Mouse (Mus musculus) embryonic facial prominence, embryonic 13.5 days (tissue): ENCODE measurements around the gene Gm21860. TPM values are rescaled to one million over a fixed set of nuclear protein-coding genes. Genes with fewer than 3 reads are reported as not detected.
"Not testable (repeated sequence)": the region's sequence is repeated elsewhere in the genome, so short reads cannot be mapped to it uniquely, and the experiment has no call there.

Source experiments
- ATAC-seq: fragments of 200-750 bp; cut with Nextera tagmentation; 2 replicates; pipeline ENCODE4 v1.8.0; 2017; ENCODE audit warnings: low read depth; ENCODE audit not compliant: insufficient number of reproducible peaks, insufficient read depth, low FRiP score, low TSS enrichment
- H3K27ac ChIP-seq: fragments of 300-500 bp; sonication (generic); 2 replicates; pipeline ENCODE4 v1.5.1; 2015; ENCODE audit warnings: moderate library complexity, mild to moderate bottlenecking, inconsistent platforms
- H3K27me3 ChIP-seq: fragments of 300-500 bp; sonication (generic); 2 replicates; pipeline ENCODE4 v1.6.1; 2015; ENCODE audit warnings: mild to moderate bottlenecking, inconsistent platforms
- H3K36me3 ChIP-seq: fragments of 300-500 bp; sonication (generic); 2 replicates; pipeline ENCODE4 v1.6.1; 2015; ENCODE audit warnings: mild to moderate bottlenecking, inconsistent platforms
- H3K4me1 ChIP-seq: fragments of 300-500 bp; sonication (generic); 2 replicates; pipeline ENCODE4 v1.6.1; 2015; ENCODE audit warnings: inconsistent platforms
- H3K4me2 ChIP-seq: fragments of 300-500 bp; sonication (generic); 2 replicates; pipeline ENCODE4 v1.6.1; 2015; ENCODE audit warnings: moderate library complexity, mild to moderate bottlenecking, inconsistent platforms
- H3K4me3 ChIP-seq: fragments of 300-500 bp; sonication (generic); 2 replicates; pipeline ENCODE4 v1.5.1; 2015; ENCODE audit warnings: mild to moderate bottlenecking, inconsistent platforms
- H3K9ac ChIP-seq: fragments of 300-500 bp; sonication (generic); 2 replicates; pipeline ENCODE4 v1.6.1; 2015; ENCODE audit warnings: mild to moderate bottlenecking, inconsistent platforms
- H3K9me3 ChIP-seq: fragments of 300-500 bp; sonication (generic); 2 replicates; pipeline ENCODE4 v1.6.1; 2016; ENCODE audit warnings: inconsistent platforms
- WGBS: fragments of 180-500 bp; shearing (Covaris S2); methylation state at CpG from one replicate; pipeline ENCODE4 v1.1.7; 2015; ENCODE audit warnings: mixed read lengths; 5-methylcytosine and 5-hydroxymethylcytosine counted together
- polyA plus RNA-seq: library from polyadenylated mRNA; unstranded; fragments of >200 nt; fragmentation: Nextera tagmentation; extraction: Ambion mirVana; gene quantifications from 2 replicates; pipeline ENCODE4 v1.2.1, GENCODE M21; 2015

Gene Gm21860
- polyA plus RNA-seq, 1 experiment from 2014 or later = not detected

DNA sequence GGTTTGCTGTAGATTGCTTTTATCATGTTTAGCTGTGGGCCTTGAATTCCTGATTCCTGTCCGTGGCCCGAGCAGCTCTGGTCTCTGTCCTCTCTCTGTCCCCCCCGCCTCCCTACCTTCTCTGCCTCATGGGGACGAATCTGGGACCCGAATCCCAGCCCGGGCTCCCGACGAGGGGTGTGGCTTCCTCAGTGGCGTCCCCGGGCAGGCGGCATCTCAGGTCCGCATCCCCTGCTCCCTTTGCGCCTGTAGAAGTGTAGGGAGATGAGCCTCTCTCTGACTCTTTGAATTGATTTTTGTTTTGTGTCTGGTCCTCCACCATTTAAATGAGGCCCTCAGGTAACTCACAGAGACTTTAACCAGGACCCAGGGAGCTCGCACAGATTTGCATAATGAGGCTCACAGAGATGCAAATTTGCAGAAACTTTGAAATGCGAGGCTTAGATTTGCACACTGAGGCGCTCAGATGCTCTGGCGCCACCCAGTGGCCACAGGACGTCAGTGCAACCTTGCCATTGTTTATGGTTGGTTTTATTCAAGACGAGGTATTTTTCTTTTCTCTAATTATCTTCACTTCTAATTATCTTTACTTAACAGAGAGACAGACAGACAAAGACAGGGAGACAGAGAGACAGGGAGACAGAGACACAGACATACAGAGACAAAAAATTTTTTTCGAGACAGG is 23.6 kb downstream of the Gm21860 start:
- WGBS = 63% methylated on average over 20 of the region's 20 CpGs
- ATAC-seq = 0 out of 2 replicates have a peak, but pooled peaks have one; percentile 86
- not testable (repeated sequence) for H3K4me2 ChIP-seq

DNA sequence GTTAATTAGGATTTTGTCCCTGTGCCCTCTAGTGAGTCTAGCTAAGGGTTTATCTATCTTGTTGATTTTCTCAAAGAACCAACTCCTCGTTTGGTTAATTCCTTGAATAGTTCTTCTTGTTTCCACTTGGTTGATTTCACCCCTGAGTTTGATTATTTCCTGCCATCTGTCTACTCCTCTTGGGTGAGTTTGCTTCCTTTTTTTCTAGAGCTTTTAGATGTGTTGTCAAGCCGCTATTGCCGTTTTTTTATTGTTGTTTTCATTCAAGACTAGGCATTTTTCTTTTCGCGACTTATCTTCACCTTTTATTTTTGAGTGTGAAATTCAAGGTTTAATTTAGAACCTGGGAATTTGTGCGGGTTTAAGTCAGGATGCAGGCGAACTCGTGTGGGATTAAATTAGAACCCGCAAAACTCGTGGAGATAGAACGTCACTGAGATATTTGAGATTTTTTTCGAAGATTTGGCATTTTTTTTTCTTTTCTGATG is 24.8 kb downstream of the Gm21860 start:
- not testable (repeated sequence) for H3K4me1 ChIP-seq, H3K9me3 ChIP-seq, H3K4me3 ChIP-seq, H3K9ac ChIP-seq, H3K27ac ChIP-seq, H3K4me2 ChIP-seq, H3K27me3 ChIP-seq, ATAC-seq, H3K36me3 ChIP-seq
- 61% methylated on average over 12 of the region's 12 CpGs for WGBS

More for the DNA sequence above, 23.6 kb downstream of the Gm21860 start:
- not testable (repeated sequence) for H3K4me3 ChIP-seq, H3K27me3 ChIP-seq, H3K36me3 ChIP-seq, H3K9me3 ChIP-seq, H3K4me1 ChIP-seq, H3K9ac ChIP-seq, H3K27ac ChIP-seq

DNA sequence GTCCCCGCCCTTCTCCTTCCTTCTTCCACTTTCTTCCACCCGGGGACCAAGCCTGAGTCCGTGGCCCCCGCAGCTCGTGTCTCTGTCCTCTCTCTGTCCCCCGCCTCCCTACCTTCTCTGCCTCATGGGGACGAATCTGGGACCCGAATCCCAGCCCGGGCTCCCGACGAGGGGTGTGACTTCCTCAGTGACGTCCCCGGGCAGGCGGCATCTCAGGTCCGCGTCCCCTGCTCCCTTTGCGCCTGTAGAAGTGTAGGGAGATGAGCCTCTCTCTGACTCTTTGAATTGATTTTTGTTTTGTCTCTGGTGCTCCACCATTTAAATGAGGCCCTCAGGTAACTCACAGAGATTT is 25.7 kb downstream of the Gm21860 start:
- WGBS = 83% methylated on average over 15 of the region's 17 CpGs
- not testable (repeated sequence) for H3K27me3 ChIP-seq, H3K36me3 ChIP-seq, H3K9me3 ChIP-seq, H3K4me3 ChIP-seq, H3K27ac ChIP-seq, H3K9ac ChIP-seq, H3K4me2 ChIP-seq, H3K4me1 ChIP-seq
- ATAC-seq = peak; percentile 62; the same call in 1 of the 2 replicates

DNA sequence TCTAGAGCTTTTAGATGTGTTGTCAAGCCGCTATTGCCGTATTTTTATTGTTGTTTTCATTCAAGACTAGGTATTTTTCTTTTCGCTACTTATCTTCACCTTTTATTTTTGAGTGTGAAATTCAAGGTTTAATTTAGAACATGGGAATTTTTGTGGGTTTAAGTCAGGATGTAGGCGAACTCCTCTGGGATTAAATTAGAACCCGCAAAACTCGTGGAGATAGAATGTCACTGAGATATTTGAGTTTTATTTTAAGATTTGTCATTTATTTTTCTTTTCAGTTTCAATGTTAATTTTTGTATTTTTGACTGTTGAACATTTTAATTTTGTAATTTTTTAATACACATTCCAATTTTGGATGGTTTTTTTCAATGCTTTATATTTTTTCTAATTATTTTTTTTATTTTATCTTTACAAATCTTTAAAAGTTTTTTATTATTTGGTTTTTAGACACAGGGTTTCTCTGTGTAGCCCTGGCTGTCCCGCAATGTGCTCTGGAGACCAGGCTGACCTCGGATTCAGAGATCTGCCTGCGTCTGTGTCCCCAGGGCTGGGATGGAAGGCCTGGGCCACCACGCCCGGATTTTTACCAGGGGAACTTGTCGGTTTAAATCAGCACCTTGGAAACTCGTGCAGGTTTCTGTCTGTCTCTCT is 26.2 kb downstream of the Gm21860 start:
- WGBS = 81% methylated on average over 7 of the region's 13 CpGs
- not testable (repeated sequence) for H3K4me1 ChIP-seq, H3K27ac ChIP-seq, H3K27me3 ChIP-seq, ATAC-seq, H3K4me2 ChIP-seq, H3K36me3 ChIP-seq, H3K4me3 ChIP-seq, H3K9me3 ChIP-seq, H3K9ac ChIP-seq

DNA sequence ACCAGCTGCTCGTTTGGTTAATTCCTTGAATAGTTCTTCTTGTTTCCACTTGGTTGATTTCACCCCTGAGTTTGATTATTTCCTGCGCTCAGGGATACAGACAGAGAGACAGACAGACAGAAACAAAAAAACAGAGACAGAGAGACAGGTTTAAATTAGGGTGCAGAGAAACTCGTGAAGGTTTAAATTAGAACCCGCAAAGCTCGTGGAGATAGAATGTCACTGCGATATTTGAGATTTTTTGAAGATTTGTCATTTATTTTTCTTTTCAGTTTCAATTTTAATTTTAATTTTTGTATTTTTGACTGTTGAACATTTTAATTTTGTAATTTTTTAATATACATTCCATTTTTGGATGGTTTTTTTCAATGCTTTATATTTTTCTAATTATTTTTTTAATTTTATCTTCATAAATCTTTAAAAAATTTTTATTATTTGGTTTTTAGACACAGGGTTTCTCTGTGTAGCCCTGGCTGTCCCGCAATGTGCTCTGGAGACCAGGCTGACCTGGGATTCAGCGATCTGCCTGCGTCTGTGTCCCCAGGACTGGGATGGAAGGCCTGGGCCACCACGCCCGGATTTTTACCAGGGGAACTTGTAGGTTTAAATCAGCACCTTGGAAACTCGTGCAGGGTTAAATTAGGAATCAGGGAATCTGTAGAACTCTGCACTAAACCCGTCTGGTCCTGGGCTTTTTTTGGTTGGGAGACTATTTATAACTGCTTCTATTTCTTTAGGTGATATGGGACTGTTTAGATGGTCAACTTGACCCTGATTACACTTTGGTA is 27.3 kb downstream of the Gm21860 start:
- not testable (repeated sequence) for H3K27me3 ChIP-seq, ATAC-seq, H3K9me3 ChIP-seq, H3K4me3 ChIP-seq, H3K36me3 ChIP-seq, H3K4me2 ChIP-seq, H3K9ac ChIP-seq, H3K4me1 ChIP-seq, H3K27ac ChIP-seq
- 75% methylated on average over 13 of the region's 13 CpGs for WGBS

DNA sequence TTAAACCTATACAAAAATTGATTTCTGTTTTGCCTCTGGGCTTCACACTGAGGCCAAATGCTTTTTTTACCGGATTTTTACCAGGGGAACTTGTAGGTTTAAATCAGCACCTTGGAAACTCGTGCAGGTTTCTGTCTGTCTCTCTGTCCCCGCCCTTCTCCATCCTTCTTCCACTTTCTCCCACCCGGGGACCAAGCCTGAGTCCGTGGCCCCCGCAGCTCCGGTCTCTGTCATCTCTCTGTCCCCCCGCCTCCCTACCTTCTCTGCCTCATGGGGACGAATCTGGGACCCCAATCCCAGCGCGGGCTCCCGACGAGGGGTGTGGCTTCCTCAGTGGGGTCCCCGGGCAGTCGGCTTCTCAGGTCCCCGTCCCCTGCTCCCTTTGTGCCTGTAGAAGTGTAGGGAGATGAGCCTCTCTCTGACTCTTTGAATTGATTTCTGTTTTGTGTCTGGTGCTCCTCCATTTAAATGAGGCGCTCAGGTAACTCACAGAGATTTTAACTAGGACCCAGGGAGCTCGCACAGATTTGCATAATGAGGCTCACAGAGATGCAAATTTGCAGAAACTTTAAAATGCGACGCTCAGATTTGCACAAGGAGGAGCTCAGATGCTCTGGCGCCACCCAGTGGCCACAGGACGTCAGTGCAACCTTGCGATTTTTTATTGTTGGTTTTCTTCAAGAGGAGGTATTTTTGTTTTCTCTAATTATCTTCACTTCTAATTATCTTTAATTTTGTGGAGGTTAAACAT is 28.7 kb downstream of the Gm21860 start:
- H3K27ac ChIP-seq, H3K9me3 ChIP-seq, H3K27me3 ChIP-seq, H3K4me1 ChIP-seq, ATAC-seq, H3K36me3 ChIP-seq, H3K4me3 ChIP-seq, H3K9ac ChIP-seq, H3K4me2 ChIP-seq: not testable (repeated sequence)
- WGBS = 76% methylated on average over 14 of the region's 23 CpGs

DNA sequence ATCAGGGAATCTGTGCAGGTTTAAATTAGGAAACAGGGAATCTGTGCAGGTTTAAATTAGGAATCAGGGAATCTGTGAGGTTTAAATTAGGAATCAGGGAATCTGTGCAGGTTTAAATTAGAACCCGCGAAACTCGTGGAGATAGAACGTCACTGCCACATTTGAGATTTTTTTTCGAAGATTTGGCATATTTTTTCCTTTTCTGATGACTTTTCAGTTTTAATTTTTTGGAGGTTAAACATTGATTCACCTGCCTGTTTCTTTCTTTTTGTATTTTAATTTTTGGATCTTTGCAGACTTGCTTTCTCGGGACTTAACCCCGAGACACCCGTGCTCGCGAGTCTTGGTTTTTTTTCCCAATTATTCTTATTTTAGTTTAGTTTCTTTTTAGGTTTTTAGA is 29.5 kb downstream of the Gm21860 start:
- 86% methylated on average over 10 of the region's 10 CpGs for WGBS
- H3K36me3 ChIP-seq, H3K27me3 ChIP-seq, H3K9me3 ChIP-seq, H3K4me3 ChIP-seq, ATAC-seq, H3K9ac ChIP-seq, H3K4me1 ChIP-seq, H3K27ac ChIP-seq, H3K4me2 ChIP-seq: not testable (repeated sequence)

DNA sequence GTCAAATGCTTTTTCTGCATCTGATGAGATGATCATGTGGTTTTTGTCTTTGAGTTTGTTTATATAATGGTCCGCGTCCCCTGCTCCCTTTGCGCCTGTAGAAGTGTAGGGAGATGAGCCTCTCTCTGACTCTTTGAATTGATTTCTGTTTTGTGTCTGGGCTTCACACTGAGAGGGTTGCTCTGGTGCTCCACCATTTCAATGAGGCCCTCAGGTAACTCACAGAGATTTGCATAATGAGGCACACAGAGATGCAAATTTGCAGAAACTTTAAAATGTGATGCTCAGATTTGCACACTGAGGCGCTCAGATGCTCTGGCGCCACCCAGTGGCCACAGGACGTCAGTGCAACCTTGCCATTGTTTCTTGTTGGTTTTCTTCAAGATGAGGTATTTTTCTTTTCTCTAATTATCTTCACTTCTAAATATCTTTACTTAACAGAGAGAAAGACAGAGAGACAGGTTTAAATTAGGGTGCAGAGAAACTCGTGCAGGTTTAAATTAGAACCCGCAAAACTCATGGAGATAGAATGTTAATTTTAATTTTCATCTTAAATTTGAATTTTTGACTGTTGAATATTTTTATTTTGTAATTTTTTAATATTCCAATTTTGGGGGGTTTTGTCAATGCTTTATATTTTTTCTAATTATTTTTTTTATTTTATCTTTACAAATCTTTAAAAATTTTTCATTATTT is 30.5 kb downstream of the Gm21860 start:
- H3K36me3 ChIP-seq, H3K9me3 ChIP-seq, H3K9ac ChIP-seq, H3K27ac ChIP-seq, H3K4me3 ChIP-seq, H3K4me1 ChIP-seq, H3K4me2 ChIP-seq, H3K27me3 ChIP-seq: not testable (repeated sequence)
- peak; percentile 87; the same call in 1 of the 2 replicates for ATAC-seq
- WGBS = 63% methylated on average over 8 of the region's 8 CpGs

DNA sequence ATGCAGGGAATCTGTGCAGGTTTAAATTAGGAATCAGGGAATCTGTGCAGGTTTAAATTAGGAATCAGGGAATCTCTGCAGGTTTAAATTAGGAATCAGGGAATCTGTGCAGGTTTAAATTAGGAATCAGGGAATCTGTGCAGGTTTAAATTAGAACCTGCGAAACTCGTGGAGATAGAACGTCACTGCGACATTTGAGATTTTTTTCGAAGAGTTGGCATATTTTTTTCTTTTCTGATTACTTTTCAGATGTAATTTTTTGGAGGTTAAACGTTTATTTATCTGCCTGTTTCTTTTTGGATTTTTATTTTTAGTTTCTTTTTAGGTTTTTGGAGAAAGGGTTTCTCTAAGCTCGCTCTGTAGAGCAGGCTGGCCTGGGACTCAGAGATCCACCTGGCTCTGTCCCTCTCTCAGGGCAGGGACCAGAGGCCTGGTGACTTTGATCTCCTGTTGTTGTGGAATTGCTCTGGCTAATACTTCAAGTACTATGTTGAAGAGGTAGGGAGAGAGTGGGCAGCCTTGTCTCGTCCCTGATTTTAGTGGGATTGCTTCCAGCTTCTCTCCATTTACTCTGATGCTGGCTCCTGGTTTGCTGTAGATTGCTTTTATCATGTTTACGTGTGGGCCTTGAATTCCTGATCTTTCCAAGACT is 31.2 kb downstream of the Gm21860 start:
- H3K4me1 ChIP-seq, H3K27me3 ChIP-seq, H3K27ac ChIP-seq, H3K9me3 ChIP-seq, H3K9ac ChIP-seq, H3K36me3 ChIP-seq, H3K4me2 ChIP-seq, H3K4me3 ChIP-seq: not testable (repeated sequence)
- WGBS = 71% methylated on average over 9 of the region's 9 CpGs
- ATAC-seq = peak; percentile 86

DNA sequence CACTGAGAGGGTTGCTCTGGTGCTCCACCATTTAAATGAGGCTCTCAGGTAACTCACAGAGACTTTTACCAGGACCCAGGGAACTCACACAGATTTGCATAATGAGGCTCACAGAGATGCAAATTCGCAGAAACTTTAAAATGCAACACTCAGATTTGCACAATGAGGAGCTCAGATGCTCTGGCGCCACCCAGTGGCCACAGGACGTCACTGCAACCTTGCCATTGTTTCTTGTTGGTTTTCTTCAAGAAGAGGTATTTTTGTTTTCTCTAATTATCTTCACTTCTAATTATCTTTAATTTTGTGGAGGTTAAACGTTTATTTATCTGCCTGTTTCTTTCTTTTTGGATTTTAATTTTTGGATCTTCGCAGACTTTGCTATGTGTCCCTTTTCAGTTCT is 34.1 kb downstream of the Gm21860 start:
- not testable (repeated sequence) for H3K4me2 ChIP-seq, H3K36me3 ChIP-seq, H3K4me3 ChIP-seq, H3K4me1 ChIP-seq, H3K27ac ChIP-seq, H3K9me3 ChIP-seq, H3K9ac ChIP-seq, H3K27me3 ChIP-seq, ATAC-seq
- 48% methylated on average over 5 of the region's 5 CpGs for WGBS
